ENCODE assay signal across 10 mouse cellular contexts in genomic region chr10:84759511-84760117, GRCm38 (mm10). TPM values are rescaled to one million over a fixed set of nuclear protein-coding genes. Genes with fewer than 3 reads are reported as not detected.
DNase-seq lines count a peak whose midpoint lies in the region; ATAC-seq and TF ChIP-seq lines count a peak whose summit lies in the region.
"Had no signal": no experiment of that assay in that cellular context is flagged by ENCODE, and none has a peak within 500 bp of the region (broad histone marks: within the 10 kb centered on the region; RNA-seq: fewer than 3 reads in every experiment).

No protein-coding gene starts in this region.

- peak overlapping the region; percentile 62 for H3K4me2 ChIP-seq in heart, embryonic 16.5 days (ENCODE audit: low read depth, low read length)
- peak overlapping the region; percentile 73 for H3K4me2 ChIP-seq in embryonic facial prominence, embryonic 11.5 days (ENCODE audit: low read depth, low read length)
- H3K4me2 ChIP-seq in hindbrain, embryonic 15.5 days: peak overlapping the region; percentile 66

- no peaks in the 10 kb centered on the region for H3K36me3 ChIP-seq in heart, embryonic 16.5 days (ENCODE audit: control insufficient read depth, insufficient read depth)
- H3K36me3 ChIP-seq in heart, adult 2 months (ENCODE audit: control insufficient read depth, insufficient read depth, low read length): no peaks in the 10 kb centered on the region
- H3K36me3 ChIP-seq in embryonic facial prominence, embryonic 11.5 days (replicated peaks; ENCODE audit: control insufficient read depth, insufficient read depth, low read depth, low read length): no peaks in the 10 kb centered on the region
- no peaks in the 10 kb centered on the region for H3K36me3 ChIP-seq in hindbrain, embryonic 15.5 days

- TF ChIP-seq POLR2A in heart, adult 2 months (IDR thresholded peaks at IDR 0.05; ENCODE audit: insufficient read depth, low read depth, low read length): no peak

- no peak overlapping the region for H3K27ac ChIP-seq in heart, embryonic 16.5 days (ENCODE audit: low read length)
- no peak overlapping the region for H3K27ac ChIP-seq in heart, adult 2 months
- no peak overlapping the region for H3K27ac ChIP-seq in embryonic facial prominence, embryonic 11.5 days (replicated peaks; ENCODE audit: low read depth, low read length)
- H3K27ac ChIP-seq in hindbrain, embryonic 15.5 days (replicated peaks): peak overlapping the region; percentile 68

- no peak for TF ChIP-seq EP300 in heart, adult 2 months (IDR thresholded peaks at IDR 0.05; ENCODE audit: insufficient read depth, low read depth, low read length)

- intact Hi-C loops in heart, adult 2 months (cut with DNase I): no loop called here
- intact Hi-C loops in left cerebral cortex, postnatal 10 days (cut with DNase I): loop anchor here (10.0 kb wide), 1 partner anchor 105 kb away; no protein-coding TSS in a partner anchor

- no peak for DNase-seq in heart, adult 2 months
- DNase-seq in embryonic facial prominence, embryonic 11.5 days (ENCODE audit: low spot score): peak; percentile 30
- DNase-seq in neural tube, embryonic 10.5 days (ENCODE audit: extremely low spot score, low spot score): peak; percentile 78
- DNase-seq in left cerebral cortex, postnatal 10 days (ENCODE audit: extremely low spot score in 1 of 2, low spot score in 2 of 2): no peak
- DNase-seq in gastrocnemius, postnatal 10 days: no peak

- WGBS in heart, embryonic 16.5 days: 14% methylated on average over 16 of the region's 16 CpGs
- WGBS in heart, adult 2 months: 40% methylated on average over 16 of the region's 16 CpGs
- WGBS in embryonic facial prominence, embryonic 11.5 days: 2% methylated on average over 16 of the region's 16 CpGs
- WGBS in hindbrain, embryonic 15.5 days: 3% methylated on average over 16 of the region's 16 CpGs

- H3K9me3 ChIP-seq in heart, embryonic 16.5 days (replicated peaks; ENCODE audit: control insufficient read depth, low read length): no peaks in the 10 kb centered on the region
- H3K9me3 ChIP-seq in embryonic facial prominence, embryonic 11.5 days (replicated peaks; ENCODE audit: control insufficient read depth, low read length): no peaks in the 10 kb centered on the region
- H3K9me3 ChIP-seq in hindbrain, embryonic 15.5 days: no peaks in the 10 kb centered on the region

- TF ChIP-seq CTCF in heart, adult 2 months (IDR thresholded peaks at IDR 0.05): no peak

- peak overlapping the region; percentile 39 for H3K4me3 ChIP-seq in heart, embryonic 16.5 days (ENCODE audit: low read length)
- no peak overlapping the region for H3K4me3 ChIP-seq in heart, adult 2 months
- peak overlapping the region; percentile 29 for H3K4me3 ChIP-seq in embryonic facial prominence, embryonic 11.5 days (ENCODE audit: low read depth, low read length)
- H3K4me3 ChIP-seq in hindbrain, embryonic 15.5 days: peak overlapping the region; percentile 40

- H3K27me3 ChIP-seq in heart, embryonic 16.5 days (ENCODE audit: control insufficient read depth, insufficient read depth, low read length): peaks cover 89% of the 10 kb centered on the region
- peaks cover 31% of the 10 kb centered on the region for H3K27me3 ChIP-seq in heart, adult 2 months (ENCODE audit: control insufficient read depth, insufficient read depth, low read length)
- H3K27me3 ChIP-seq in embryonic facial prominence, embryonic 11.5 days (ENCODE audit: control insufficient read depth, insufficient read depth, low read length): peaks cover 53% of the 10 kb centered on the region
- H3K27me3 ChIP-seq in hindbrain, embryonic 15.5 days: peaks cover 16% of the 10 kb centered on the region

- H3K4me1 ChIP-seq in heart, embryonic 16.5 days (ENCODE audit: control insufficient read depth, insufficient read depth, low read length): peaks cover 31% of the 10 kb centered on the region
- H3K4me1 ChIP-seq in heart, adult 2 months (ENCODE audit: control insufficient read depth, insufficient read depth, low read length): no peaks in the 10 kb centered on the region
- H3K4me1 ChIP-seq in embryonic facial prominence, embryonic 11.5 days (ENCODE audit: control insufficient read depth, insufficient read depth, low read length): peaks cover 4% of the 10 kb centered on the region
- peaks cover 56% of the 10 kb centered on the region for H3K4me1 ChIP-seq in hindbrain, embryonic 15.5 days (replicated peaks)

- no peak overlapping the region for H3K9ac ChIP-seq in heart, embryonic 16.5 days (ENCODE audit: low read length)
- H3K9ac ChIP-seq in heart, adult 2 months (ENCODE audit: low read depth, low read length): no peak overlapping the region
- H3K9ac ChIP-seq in embryonic facial prominence, embryonic 11.5 days (replicated peaks; ENCODE audit: low read length): peak overlapping the region; percentile 53
- H3K9ac ChIP-seq in hindbrain, embryonic 15.5 days: peak overlapping the region; percentile 42

- no peaks in the 10 kb centered on the region for H3K79me2 ChIP-seq in heart, adult 2 months (replicated peaks; ENCODE audit: control insufficient read depth, insufficient read depth, low read length)

- ATAC-seq in heart, embryonic 16.5 days (replicated peaks; ENCODE audit: extremely low read depth, insufficient read depth, low FRiP score): no peak
- no peak for ATAC-seq in embryonic facial prominence, embryonic 11.5 days (replicated peaks; ENCODE audit: insufficient number of reproducible peaks, low FRiP score, low TSS enrichment, low read depth)
- no peak for ATAC-seq in hindbrain, embryonic 15.5 days (ENCODE audit: low FRiP score, low read depth)
- ATAC-seq in megakaryocyte-erythroid progenitor cell, adult 5-6 weeks (replicated peaks; ENCODE audit: low FRiP score, low TSS enrichment, poor library complexity, severe bottlenecking): no peak

RNA-seq across cellular contexts. Expression of gene Rfx4, which starts 3.8 kb away (rescaled TPM):
- polyA plus RNA-seq in heart, embryonic 16.5 days (2015; fragmentation: Nextera tagmentation; extraction: Ambion mirVana): 0.04 TPM in 1 of 2 replicates, not detected in the other
- under 1 TPM in 1 of 2 experiments, not detected in 1; 0.09 TPM for total RNA-seq in heart, adult 2 months (2021)
- polyA plus RNA-seq in heart, adult 2 months (2012; rRNA removed): 0.06 TPM in 1 of 2 replicates, not detected in the other
- 4.8 and 5.2 TPM in 2 replicates for polyA plus RNA-seq in embryonic facial prominence, embryonic 11.5 days (2014; fragmentation: Nextera tagmentation; extraction: Ambion mirVana)
- 18.0 and 23.7 TPM in 2 replicates for polyA plus RNA-seq in hindbrain, embryonic 15.5 days (2015; fragmentation: Nextera tagmentation; extraction: Ambion mirVana)
- total RNA-seq in megakaryocyte-erythroid progenitor cell, adult 5-6 weeks (2014; fragmentation: Nextera tagmentation): not detected in 2 replicates
- not detected in 2 replicates for total RNA-seq in megakaryocyte-erythroid progenitor cell, adult 5-6 weeks (2017)
- total RNA-seq in left cerebral cortex, postnatal 10 days (2021): 10 to 100 TPM in 1 of 2 experiments, 1 to 10 TPM in 1; 7.8 to 10.2 TPM
- under 1 TPM; 0.09 to 0.11 TPM for total RNA-seq in gastrocnemius, postnatal 10 days (2021)
- total RNA-seq: MEL had no signal
- polyA plus RNA-seq: spleen, adult 2 months had no signal

Comparison
In these comparisons a context has a peak if more than half of its experiments do, and no peak if none do; other contexts are left out.
1. H3K9ac ChIP-seq: peak in embryonic facial prominence, embryonic 11.5 days (single experiment) and hindbrain, embryonic 15.5 days (single experiment); none in heart, embryonic 16.5 days (single experiment) and heart, adult 2 months (single experiment).
2. DNase-seq: peak in embryonic facial prominence, embryonic 11.5 days (single experiment) and neural tube, embryonic 10.5 days (single experiment); none in heart, adult 2 months (0 of 2), left cerebral cortex, postnatal 10 days (0 of 2) and gastrocnemius, postnatal 10 days (single experiment).
3. RNA of gene Rfx4, which starts 3.8 kb away (total RNA-seq): 7.8 to 10.2 TPM in left cerebral cortex, postnatal 10 days; 0.09 to 0.11 TPM in gastrocnemius, postnatal 10 days, 0.09 TPM in heart, adult 2 months and not detected in megakaryocyte-erythroid progenitor cell, adult 5-6 weeks; every median in the first group is over 4 times any median in the second.
4. Peak in every context shown above with its lines, with median percentiles within 50 percentile points of each other: H3K4me2 ChIP-seq.